8 mouse cellular contexts compared by ENCODE assay signal in the genomic region with DNA sequence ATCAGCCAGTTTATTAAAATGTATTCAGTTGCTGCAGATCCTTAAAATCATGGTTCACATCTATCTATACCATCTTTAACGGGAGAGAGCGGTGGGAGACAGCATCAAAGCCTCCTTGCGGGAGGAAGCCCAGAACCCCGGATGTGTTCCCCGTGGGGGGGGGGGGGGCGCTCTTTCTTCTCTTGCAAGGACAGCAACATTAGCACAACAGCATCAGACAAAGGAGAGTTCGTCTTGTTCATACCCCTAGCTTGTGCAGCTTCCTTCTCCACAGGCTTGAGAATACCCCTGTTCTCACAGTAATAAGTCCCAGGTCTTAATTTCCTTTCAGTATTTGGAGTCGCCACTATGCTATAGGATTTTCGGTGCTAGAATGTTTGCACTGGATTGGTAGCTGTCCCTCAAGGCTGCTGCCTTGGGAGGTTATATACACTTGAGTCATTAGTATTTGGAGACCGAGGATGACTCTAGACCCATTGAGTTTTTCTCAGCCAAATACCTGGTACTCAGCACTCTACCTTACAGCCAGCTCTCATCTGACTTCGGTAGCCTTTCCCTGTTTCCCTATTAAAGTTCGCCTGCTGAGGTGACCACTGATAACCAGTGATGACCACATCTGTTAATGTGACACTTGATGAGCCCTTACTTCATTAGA.
DNase-seq lines count a peak whose midpoint lies in the region; ATAC-seq and TF ChIP-seq lines count a peak whose summit lies in the region.

No protein-coding gene starts in this region.

- no peak overlapping the region for H3K27ac ChIP-seq in heart, embryonic 12.5 days (ENCODE audit: poor library complexity, severe bottlenecking)
- H3K27ac ChIP-seq in heart, adult 2 months = no peak overlapping the region
- H3K27ac ChIP-seq in forebrain, embryonic 16.5 days (ENCODE audit: low read length) = no peak overlapping the region
- peak overlapping the region; percentile 75 for H3K27ac ChIP-seq in midbrain, embryonic 13.5 days
- H3K27ac ChIP-seq in intestine, embryonic 16.5 days (ENCODE audit: low read length) = no peak overlapping the region
- H3K27ac ChIP-seq in layer of hippocampus, adult 2 months = no peak overlapping the region

- peak overlapping the region; percentile 59; the same call in 1 of the 2 replicates for H3K9ac ChIP-seq in heart, embryonic 12.5 days
- H3K9ac ChIP-seq in heart, adult 2 months (ENCODE audit: low read depth, low read length) = no peak overlapping the region
- 0 out of 2 replicates have a peak overlapping the region, but pooled peaks have one; percentile 6 for H3K9ac ChIP-seq in forebrain, embryonic 16.5 days (replicated peaks; ENCODE audit: low read depth, low read length)
- no peak overlapping the region for H3K9ac ChIP-seq in midbrain, embryonic 13.5 days (replicated peaks)
- H3K9ac ChIP-seq in intestine, embryonic 16.5 days (ENCODE audit: low read depth, low read length) = no peak overlapping the region

- no peak for TF ChIP-seq EP300 in heart, adult 2 months (IDR thresholded peaks at IDR 0.05; ENCODE audit: insufficient read depth, low read depth, low read length)

- intact Hi-C loops in heart, adult 2 months (cut with DNase I) = no loop called here

- no peak for TF ChIP-seq POLR2A in heart, adult 2 months (IDR thresholded peaks at IDR 0.05; ENCODE audit: insufficient read depth, low read depth, low read length)
- no peak for TF ChIP-seq POLR2A in brain, embryonic 14.5 days (IDR thresholded peaks at IDR 0.05; ENCODE audit: borderline replicate concordance, extremely low read depth, insufficient read depth, insufficient read length, poor library complexity, severe bottlenecking)

- H3K27me3 ChIP-seq in heart, embryonic 12.5 days (replicated peaks) = no peaks in the 10 kb centered on the region
- H3K27me3 ChIP-seq in heart, adult 2 months (ENCODE audit: control insufficient read depth, insufficient read depth, low read length) = no peaks in the 10 kb centered on the region
- H3K27me3 ChIP-seq in forebrain, embryonic 16.5 days (replicated peaks; ENCODE audit: control insufficient read depth, insufficient read depth, low read length) = no peaks in the 10 kb centered on the region; the same call in 1 of the 2 replicates
- peaks cover 4% of the 10 kb centered on the region for H3K27me3 ChIP-seq in midbrain, embryonic 13.5 days
- H3K27me3 ChIP-seq in intestine, embryonic 16.5 days (replicated peaks; ENCODE audit: control insufficient read depth, insufficient read depth, low read length) = no peaks in the 10 kb centered on the region

- peak overlapping the region; percentile 60 for H3K4me2 ChIP-seq in heart, embryonic 12.5 days
- peak overlapping the region; percentile 42 for H3K4me2 ChIP-seq in forebrain, embryonic 16.5 days (ENCODE audit: low read length)
- peak overlapping the region; percentile 45 for H3K4me2 ChIP-seq in midbrain, embryonic 13.5 days (replicated peaks)
- H3K4me2 ChIP-seq in intestine, embryonic 16.5 days (ENCODE audit: low read depth, low read length) = no peak overlapping the region

- no peaks in the 10 kb centered on the region for H3K79me2 ChIP-seq in heart, adult 2 months (replicated peaks; ENCODE audit: control insufficient read depth, insufficient read depth, low read length)

- H3K4me3 ChIP-seq in heart, embryonic 12.5 days = 0 out of 2 replicates have a peak overlapping the region, but pooled peaks have one; percentile 8
- H3K4me3 ChIP-seq in heart, adult 2 months = no peak overlapping the region
- no peak overlapping the region for H3K4me3 ChIP-seq in forebrain, embryonic 16.5 days (replicated peaks; ENCODE audit: low read length)
- no peak overlapping the region for H3K4me3 ChIP-seq in midbrain, embryonic 13.5 days (replicated peaks)
- H3K4me3 ChIP-seq in intestine, embryonic 16.5 days (ENCODE audit: low read length) = no peak overlapping the region
- no peak overlapping the region for H3K4me3 ChIP-seq in layer of hippocampus, adult 2 months

- ATAC-seq in heart, embryonic 12.5 days (ENCODE audit: insufficient number of reproducible peaks, low FRiP score) = no peak
- peak; percentile 39; the same call in 1 of the 2 replicates for ATAC-seq in forebrain, embryonic 16.5 days
- peak; percentile 51 for ATAC-seq in midbrain, embryonic 13.5 days
- no peak for ATAC-seq in intestine, embryonic 16.5 days

- H3K4me1 ChIP-seq in heart, embryonic 12.5 days (replicated peaks) = peaks cover 53% of the 10 kb centered on the region
- H3K4me1 ChIP-seq in heart, adult 2 months (ENCODE audit: control insufficient read depth, insufficient read depth, low read length) = peaks cover 8% of the 10 kb centered on the region
- H3K4me1 ChIP-seq in forebrain, embryonic 16.5 days (replicated peaks; ENCODE audit: control insufficient read depth, insufficient read depth, low read length) = peaks cover 37% of the 10 kb centered on the region
- peaks cover 53% of the 10 kb centered on the region for H3K4me1 ChIP-seq in midbrain, embryonic 13.5 days (replicated peaks)
- peaks cover 8% of the 10 kb centered on the region for H3K4me1 ChIP-seq in intestine, embryonic 16.5 days (ENCODE audit: control insufficient read depth, insufficient read depth, low read length)

- TF ChIP-seq CTCF in heart, adult 2 months (IDR thresholded peaks at IDR 0.05) = no peak
- TF ChIP-seq CTCF in brain, embryonic 14.5 days (IDR thresholded peaks at IDR 0.05; ENCODE audit: borderline replicate concordance, extremely low read depth, insufficient read depth, insufficient read length) = no peak
- TF ChIP-seq CTCF in layer of hippocampus, adult 2 months (conservative IDR thresholded peaks at IDR 0.05) = no peak

- H3K9me3 ChIP-seq in heart, embryonic 12.5 days (replicated peaks) = no peaks in the 10 kb centered on the region
- H3K9me3 ChIP-seq in forebrain, embryonic 16.5 days (ENCODE audit: control insufficient read depth, low read length) = no peaks in the 10 kb centered on the region
- no peaks in the 10 kb centered on the region for H3K9me3 ChIP-seq in midbrain, embryonic 13.5 days
- H3K9me3 ChIP-seq in intestine, embryonic 16.5 days (ENCODE audit: control insufficient read depth, low read length) = no peaks in the 10 kb centered on the region

- no peaks in the 10 kb centered on the region for H3K36me3 ChIP-seq in heart, embryonic 12.5 days
- H3K36me3 ChIP-seq in heart, adult 2 months (ENCODE audit: control insufficient read depth, insufficient read depth, low read length) = peaks cover 3% of the 10 kb centered on the region; the same call in 1 of the 2 replicates
- H3K36me3 ChIP-seq in forebrain, embryonic 16.5 days (ENCODE audit: control insufficient read depth, insufficient read depth) = no peaks in the 10 kb centered on the region
- no peaks in the 10 kb centered on the region for H3K36me3 ChIP-seq in midbrain, embryonic 13.5 days
- H3K36me3 ChIP-seq in intestine, embryonic 16.5 days (ENCODE audit: control insufficient read depth, insufficient read depth, low read length) = no peaks in the 10 kb centered on the region

- 32% methylated on average over 12 of the region's 12 CpGs for WGBS in heart, embryonic 12.5 days
- 51% methylated on average over 12 of the region's 12 CpGs for WGBS in heart, adult 2 months
- 18% methylated on average over 12 of the region's 12 CpGs for WGBS in forebrain, embryonic 16.5 days
- whole genome bisulfite sequencing in midbrain, embryonic 13.5 days = 17% methylated on average over 12 of the region's 12 CpGs
- WGBS in intestine, embryonic 16.5 days = 46% methylated on average over 12 of the region's 12 CpGs

- no peak for DNase-seq in heart, adult 2 months
- DNase-seq in brain, embryonic 14.5 days (ENCODE audit: low read depth) = peak; percentile 59
- DNase-seq in MN1 (ENCODE audit: low spot score) = no peak
- no peak for DNase-seq in layer of hippocampus, adult 2 months (ENCODE audit: low spot score in 2 of 2)

Comparison
In these comparisons a context has a peak if more than half of its experiments do, and no peak if none do; other contexts are left out.
1. H3K9ac ChIP-seq: peak in heart, embryonic 12.5 days (single experiment) and forebrain, embryonic 16.5 days (single experiment); none in heart, adult 2 months (single experiment), midbrain, embryonic 13.5 days (single experiment) and intestine, embryonic 16.5 days (single experiment).
2. ATAC-seq: peak in forebrain, embryonic 16.5 days (single experiment) and midbrain, embryonic 13.5 days (single experiment); none in heart, embryonic 12.5 days (single experiment) and intestine, embryonic 16.5 days (single experiment).